Mouse (Mus musculus) myocyte (in vitro differentiated cells): ENCODE data around the gene Kdm1b.

Source experiments
- POLR2A ChIP-seq: IDR thresholded peaks from one replicate; pipeline ENCODE4 v1.6.1; 2011; ENCODE audit warnings: low read depth, mild to moderate bottlenecking, control low read depth, moderate library complexity; ENCODE audit not compliant: insufficient read length
- USF1 ChIP-seq: IDR thresholded peaks from one replicate; pipeline ENCODE4 v1.6.1; 2011; ENCODE audit warnings: low read depth, mild to moderate bottlenecking, control low read depth, moderate library complexity

GRCm38 (mm10) chr13:47111185-47111584 lies 67.9 kb downstream of the Kdm1b start:
- TF ChIP-seq USF1 (no peak), POLR2A (no peak)
